Mouse (Mus musculus) regulatory T cell (primary cell): ENCODE measurements around the gene Lgalsl.

Source experiments
- in situ Hi-C: fragments of 300-600 bp; cut with MboI, MseI; formaldehyde crosslinking; loops from one replicate; pipeline ENCODE4 v1.15.1; 2025; ENCODE audit warnings: high pct_unique_total_duplicates

Gene Lgalsl

GRCm38 (mm10) chr11:20783467-20783866, 47.4 kb downstream of the Lgalsl start:
- in situ Hi-C loops: no loop called here

GRCm38 (mm10) chr11:20782620-20783019, 48.2 kb downstream of the Lgalsl start:
- in situ Hi-C loops: no loop called here

- in situ Hi-C loops: no loop called here
Measured at GRCm38 (mm10) chr11:20780312-20780711, 50.5 kb downstream of the Lgalsl start.

DNA sequence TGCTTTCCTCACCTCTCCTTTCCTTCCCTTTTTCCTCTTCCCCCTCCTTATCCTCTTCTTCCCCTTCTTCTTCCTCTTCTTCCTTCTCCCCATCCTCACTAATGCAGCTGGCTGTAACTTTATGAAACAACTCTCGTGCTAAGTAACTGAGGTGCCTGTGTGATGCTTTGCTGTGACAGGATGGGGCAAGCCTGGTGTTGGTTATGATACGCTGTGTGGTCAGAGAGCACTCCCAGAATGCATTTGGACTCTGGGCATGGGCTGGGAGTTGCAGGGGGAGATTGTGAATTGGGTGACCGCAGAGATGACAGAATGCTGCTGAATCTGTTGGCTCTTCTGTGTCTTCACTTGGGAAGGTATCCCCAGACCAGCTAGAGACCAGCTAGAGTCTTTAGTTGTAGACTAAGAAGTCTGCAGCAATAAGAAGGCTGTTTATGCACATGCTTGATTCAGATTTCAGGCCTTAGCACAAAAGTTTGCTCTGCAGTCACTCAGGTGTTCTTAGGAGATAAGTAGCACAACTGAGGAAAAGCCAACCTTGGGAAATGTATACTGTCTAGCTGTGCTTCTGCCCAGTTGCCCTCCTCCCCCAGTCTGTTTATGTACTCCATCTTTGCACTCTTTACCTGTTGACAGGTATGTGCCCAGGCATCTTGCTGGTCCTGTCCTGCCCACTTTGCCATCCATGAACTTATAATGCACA, 51.8 kb downstream of the Lgalsl start:
- in situ Hi-C loops: no loop called here

- in situ Hi-C loops: no loop called here
Measured at GRCm38 (mm10) chr11:20778298-20778697, 52.6 kb downstream of the Lgalsl start.

DNA sequence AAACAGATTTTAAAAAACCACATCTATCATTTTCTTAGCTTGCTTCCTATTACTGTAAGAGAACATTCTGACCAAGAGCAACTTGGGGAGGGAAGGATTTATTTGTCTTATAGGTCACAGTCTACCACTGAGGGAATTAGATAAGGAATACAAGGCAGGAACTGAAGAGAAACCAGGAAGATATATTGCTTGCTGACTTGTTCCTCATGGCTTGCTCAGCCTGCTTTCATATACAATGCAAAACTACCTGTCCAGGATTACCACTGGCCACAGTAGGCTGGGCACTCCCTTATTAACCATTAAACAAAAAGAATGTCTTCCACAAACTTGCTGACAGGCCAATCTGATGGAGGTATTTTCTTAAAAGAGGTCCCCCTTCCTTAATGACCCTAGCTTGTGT, 54.2 kb downstream of the Lgalsl start:
- in situ Hi-C loops: no loop called here
